Mouse (Mus musculus) forelimb bud, embryonic 11.5 days (tissue): ENCODE results near the gene Map10.

Experiments
- DNase-seq: peaks from one replicate; pipeline ENCODE4 v3.0.0-alpha.2; 2012; ENCODE audit warnings: low read depth, low spot score

Gene Map10

DNA sequence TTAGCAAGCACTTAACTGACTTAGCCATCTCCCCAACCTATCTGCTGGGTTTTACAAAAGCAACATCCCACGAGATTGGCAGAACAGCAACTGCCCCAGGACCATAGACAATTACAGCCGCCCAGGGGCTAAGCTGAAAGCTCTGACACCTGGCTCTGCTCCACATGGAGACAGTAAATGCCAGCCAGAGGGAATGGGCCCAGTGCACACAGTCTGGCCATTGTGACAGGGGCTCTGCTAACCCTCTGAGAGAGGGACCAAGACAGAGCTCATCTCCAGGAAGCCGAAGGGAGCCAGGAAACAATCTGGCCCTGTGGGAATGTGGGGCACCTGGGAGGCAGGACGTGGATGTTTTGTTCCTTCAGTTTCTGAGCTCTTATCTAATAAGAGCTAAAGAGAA is 46.6 kb downstream of the Map10 start:
- DNase-seq: no peak

GRCm38 (mm10) chr8:125716613-125717012 is 47.0 kb downstream of the Map10 start:
- DNase-seq: peak; percentile 40

DNA sequence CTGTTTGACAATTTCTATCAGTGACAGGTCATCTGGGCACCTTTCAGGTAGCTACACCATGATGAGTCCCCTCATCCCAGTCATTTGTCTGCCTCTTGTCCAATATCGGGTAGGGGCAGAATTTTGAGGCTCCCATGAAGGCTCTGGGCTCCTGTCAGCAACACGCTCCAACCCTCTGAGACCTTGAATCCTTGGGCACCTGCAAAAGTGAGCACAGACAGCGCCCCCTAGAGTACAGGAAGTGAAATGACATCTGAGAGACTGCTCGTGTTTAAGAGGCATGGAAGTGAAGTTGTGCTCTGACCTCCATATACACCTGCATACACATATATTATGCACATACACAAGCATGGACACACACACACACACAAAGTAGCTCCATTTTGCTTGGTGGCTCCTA is 49.3 kb downstream of the Map10 start:
- DNase-seq: no peak

- DNase-seq: no peak
These were observed 53.1 kb downstream of the Map10 start for GRCm38 (mm10) chr8:125722675-125723074.
